Mouse (Mus musculus) embryonic stem cell, embryonic (primary cell): Measurements from ENCODE around the gene Cmah.

Experiments used
- CTCF ChIA-PET, 4 experiments: fragments of 300-600 bp in 2 of 4; fragments of 350-600 bp in 2 of 4; sonication (Branson Sonifier 250); formaldehyde crosslinking; loops; one replicate each; lab custom pipeline; 2022; ENCODE audit warnings: inconsistent platforms in 2 of 4; lab: Charles Lee
- POLR2A ChIA-PET, 4 experiments: fragments of 300-600 bp in 2 of 4; fragments of 350-600 bp in 2 of 4; sonication (Branson Sonifier 250); formaldehyde crosslinking; loops; one replicate each; lab custom pipeline; 2022; ENCODE audit warnings: antibody characterized with exemption in 4 of 4, inconsistent platforms in 1 of 4; lab: Charles Lee

Cmah gene

GRCm38 (mm10) chr13:24511367-24511766 is 184.2 kb downstream of the Cmah start:
- ChIA-PET CTCF (no interaction called here), POLR2A (interaction anchor here in 1 of 4 experiments (0.7 kb wide), 1 partner anchor 9 kb away, joined by 5 read pairs; no protein-coding TSS in a partner anchor)

GRCm38 (mm10) chr13:24511932-24512520 is 184.8 kb downstream of the Cmah start:
- POLR2A ChIA-PET = interaction anchor here in 2 of 4 experiments (0.5 to 1.6 kb wide), 3 partner anchors 11 to 153 kb away, joined by 3 to 4 read pairs (median 3); no protein-coding TSS in a partner anchor
- CTCF ChIA-PET = no interaction called here

DNA sequence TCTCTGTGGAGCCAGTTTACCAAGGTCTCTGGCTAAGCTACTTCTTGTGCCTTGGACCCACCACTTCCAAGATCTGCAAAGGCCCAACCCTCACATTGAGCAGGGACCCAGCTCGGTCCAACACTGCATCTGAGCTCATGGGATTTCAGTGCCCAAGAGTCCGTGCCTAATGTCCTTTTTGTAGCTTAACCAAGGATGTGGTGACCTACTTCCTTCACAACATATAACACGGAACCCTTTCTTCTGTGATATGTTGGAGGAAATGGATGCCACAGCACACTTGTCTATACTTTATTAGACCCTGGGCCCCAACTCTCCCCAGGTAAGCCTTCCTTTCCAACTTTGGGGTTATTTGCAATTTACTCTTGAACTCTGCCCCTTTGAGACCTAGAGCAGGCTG is 186.5 kb downstream of the Cmah start:
- CTCF ChIA-PET = interaction anchor here in 1 of 4 experiments (2.3 kb wide), 1 partner anchor 14 kb away, joined by 6 read pairs; no protein-coding TSS in a partner anchor
- POLR2A ChIA-PET = interaction anchor here in 2 of 4 experiments (1.3 to 1.8 kb wide), 2 partner anchors 10 to 14 kb away, joined by 3 to 6 read pairs; no protein-coding TSS in a partner anchor

DNA sequence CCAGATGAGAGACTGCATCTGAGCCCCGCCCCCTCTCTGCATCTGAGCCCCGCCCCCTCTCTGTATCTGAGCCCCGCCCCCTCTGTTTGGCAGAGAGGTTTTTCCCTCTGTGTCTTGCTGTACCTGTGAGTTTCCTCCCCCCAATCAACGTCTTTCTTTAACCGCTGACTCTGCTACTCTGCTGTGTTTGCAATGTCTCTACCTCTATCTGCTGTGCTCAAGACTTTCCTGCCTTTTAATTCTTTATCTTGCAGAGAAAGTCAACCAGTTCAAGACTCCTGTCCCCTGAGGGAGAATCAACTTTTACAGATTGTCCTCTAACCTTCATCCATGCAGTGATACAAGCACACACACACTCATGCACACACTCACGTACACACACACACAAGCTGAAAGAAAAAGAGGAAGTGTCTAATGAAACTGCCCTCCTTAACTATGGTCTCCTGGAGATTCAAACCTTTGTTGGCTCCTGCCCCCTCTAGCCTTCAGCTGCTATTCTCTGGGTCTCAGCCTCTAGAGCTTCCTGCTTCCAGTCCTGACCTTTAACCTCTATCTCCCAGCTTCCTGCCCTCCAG is 188.0 kb downstream of the Cmah start:
- POLR2A ChIA-PET = interaction anchor here in 1 of 4 experiments (1.1 kb wide), 1 partner anchor 51 kb away, joined by 3 read pairs; no protein-coding TSS in a partner anchor
- CTCF ChIA-PET = interaction anchor here in 1 of 4 experiments (2.3 kb wide), 1 partner anchor 15 kb away, joined by 6 read pairs; no protein-coding TSS in a partner anchor

DNA sequence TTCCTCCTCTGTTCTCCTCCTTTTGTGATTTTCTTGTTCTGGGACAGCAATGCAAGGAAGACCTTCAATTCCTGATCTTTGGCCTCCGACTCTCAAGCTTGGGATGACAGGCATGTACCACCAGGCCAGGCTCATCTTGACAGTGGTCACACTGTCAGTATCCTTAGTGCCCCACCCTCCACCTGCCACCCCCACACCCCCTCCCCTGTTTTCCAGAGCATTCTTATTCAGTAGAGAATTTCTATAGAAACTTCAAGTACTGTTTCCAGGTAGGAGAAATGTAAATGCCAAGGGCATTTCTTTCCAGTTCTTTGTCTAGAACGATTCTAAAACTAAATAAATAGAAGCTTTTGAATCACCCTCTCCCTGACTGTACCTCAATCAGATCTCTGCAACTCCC is 190.6 kb downstream of the Cmah start:
- ChIA-PET CTCF (interaction anchor here (0.6 to 2.2 kb wide), 13 partner anchors 9 to 1213 kb away, joined by 3 to 8 read pairs (median 3); no protein-coding TSS in a partner anchor), POLR2A (interaction anchor here in 2 of 4 experiments (0.6 to 1.8 kb wide), 14 partner anchors 11 to 834 kb away, joined by 3 to 6 read pairs (median 3); partner anchors contain the start of genes Hist1h2ac (in 1 of the 2) and Hist1h2bc (in 1 of the 2))

GRCm38 (mm10) chr13:24518887-24519286 is 191.7 kb downstream of the Cmah start:
- ChIA-PET CTCF (interaction anchor here (0.7 to 2.1 kb wide), 10 partner anchors 9 to 696 kb away, joined by 3 to 15 read pairs (median 4); partner anchors contain the start of gene Aldh5a1 (in 1 of the 4)), POLR2A (no interaction called here)

DNA sequence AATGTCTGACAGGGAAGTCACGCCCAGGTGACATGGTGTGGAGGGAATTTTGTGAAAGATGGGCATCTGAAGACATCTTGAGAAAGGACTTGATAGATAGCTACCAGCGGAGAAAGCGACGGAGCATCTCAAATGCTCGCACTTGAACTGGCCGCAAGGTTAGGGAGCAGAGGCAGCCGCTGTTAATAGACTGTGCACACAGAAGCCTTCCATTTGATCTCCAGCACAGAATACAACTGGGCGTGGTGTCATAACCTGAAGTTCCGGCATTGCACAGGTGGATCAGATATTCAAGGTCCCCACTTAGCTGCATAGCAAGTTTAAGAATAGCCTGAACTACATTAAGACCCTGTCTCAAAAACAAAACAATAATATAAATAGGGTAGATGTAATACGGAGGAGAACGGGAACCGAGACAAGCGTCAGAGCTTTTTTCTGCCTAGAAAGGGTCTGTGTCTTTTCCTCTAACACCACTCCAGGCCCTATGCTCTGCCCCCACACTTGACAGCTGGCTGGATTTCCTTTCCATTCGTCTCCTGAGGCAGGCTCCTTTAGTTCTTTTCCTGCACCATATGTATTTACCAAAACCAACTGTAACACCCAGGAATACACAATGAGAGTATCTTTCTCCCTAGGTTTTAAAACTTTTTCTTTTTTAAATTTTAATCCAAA is 192.9 kb downstream of the Cmah start:
- POLR2A ChIA-PET = interaction anchor here in 1 of 4 experiments (0.6 kb wide), 1 partner anchor 9 kb away, joined by 5 read pairs; no protein-coding TSS in a partner anchor
- CTCF ChIA-PET = interaction anchor here in 3 of 4 experiments (0.5 to 2.1 kb wide), 6 partner anchors 20 to 427 kb away, joined by 3 to 15 read pairs (median 5); no protein-coding TSS in a partner anchor

DNA sequence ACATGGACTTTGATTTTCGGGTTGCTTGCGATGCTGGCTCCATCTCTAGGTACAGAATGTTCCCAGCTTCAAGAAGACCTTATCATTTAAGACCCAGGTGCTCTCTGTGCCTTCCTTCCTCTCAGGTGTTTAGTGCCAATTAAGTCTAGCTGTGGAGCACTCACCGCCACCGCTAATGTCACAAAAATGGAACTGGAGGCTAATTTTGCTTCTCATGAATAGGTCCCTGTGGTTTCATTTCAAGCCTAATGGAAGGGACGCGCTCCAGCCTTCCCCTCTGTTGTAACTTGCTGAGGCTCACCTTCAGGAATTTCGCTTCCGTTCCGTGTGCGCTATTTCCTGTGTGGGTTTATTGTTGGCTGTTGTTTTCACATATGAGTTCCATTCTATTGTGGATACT is 193.6 kb downstream of the Cmah start:
- ChIA-PET CTCF (interaction anchor here in 1 of 4 experiments (0.5 to 2.1 kb wide), 2 partner anchors 166 to 426 kb away, joined by 3 to 15 read pairs; no protein-coding TSS in a partner anchor), POLR2A (no interaction called here)

GRCm38 (mm10) chr13:24521446-24522342 is 194.5 kb downstream of the Cmah start:
- ChIA-PET POLR2A (interaction anchor here in 2 of 4 experiments (0.6 to 0.9 kb wide), 2 partner anchors 20 to 73 kb away, joined by 3 read pairs; no protein-coding TSS in a partner anchor), CTCF (interaction anchor here in 2 of 4 experiments (0.6 to 1.5 kb wide), 3 partner anchors 94 to 571 kb away, joined by 3 to 6 read pairs (median 3); no protein-coding TSS in a partner anchor)

DNA sequence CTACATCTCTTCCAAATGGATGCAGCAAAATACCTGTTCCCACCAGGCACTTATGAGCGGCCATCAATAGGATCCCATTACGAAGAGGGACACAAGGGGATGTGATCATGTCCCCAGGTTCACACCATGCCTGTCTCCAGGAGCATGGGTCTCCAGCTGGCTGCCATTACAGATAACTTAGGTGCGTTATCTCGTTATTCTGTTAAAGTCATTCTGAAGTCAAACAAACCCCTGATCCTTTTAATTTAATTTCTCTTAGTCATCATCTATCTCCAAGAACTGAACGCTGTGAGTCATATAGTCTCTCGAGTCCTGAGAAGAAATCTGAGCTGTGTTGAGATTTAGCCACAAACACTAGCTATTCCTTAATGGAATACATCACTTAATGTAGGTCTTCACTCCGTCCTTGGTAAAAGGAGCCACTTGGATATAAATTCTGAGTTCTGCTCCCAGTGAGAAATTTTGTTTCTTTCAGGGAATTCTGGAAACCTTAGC is 195.2 kb downstream of the Cmah start:
- POLR2A ChIA-PET = interaction anchor here in 3 of 4 experiments (0.6 to 1.6 kb wide), 4 partner anchors 9 to 72 kb away, joined by 3 to 4 read pairs (median 3); no protein-coding TSS in a partner anchor
- CTCF ChIA-PET = interaction anchor here in 2 of 4 experiments (0.6 to 1.5 kb wide), 3 partner anchors 94 to 572 kb away, joined by 3 to 6 read pairs (median 3); no protein-coding TSS in a partner anchor

DNA sequence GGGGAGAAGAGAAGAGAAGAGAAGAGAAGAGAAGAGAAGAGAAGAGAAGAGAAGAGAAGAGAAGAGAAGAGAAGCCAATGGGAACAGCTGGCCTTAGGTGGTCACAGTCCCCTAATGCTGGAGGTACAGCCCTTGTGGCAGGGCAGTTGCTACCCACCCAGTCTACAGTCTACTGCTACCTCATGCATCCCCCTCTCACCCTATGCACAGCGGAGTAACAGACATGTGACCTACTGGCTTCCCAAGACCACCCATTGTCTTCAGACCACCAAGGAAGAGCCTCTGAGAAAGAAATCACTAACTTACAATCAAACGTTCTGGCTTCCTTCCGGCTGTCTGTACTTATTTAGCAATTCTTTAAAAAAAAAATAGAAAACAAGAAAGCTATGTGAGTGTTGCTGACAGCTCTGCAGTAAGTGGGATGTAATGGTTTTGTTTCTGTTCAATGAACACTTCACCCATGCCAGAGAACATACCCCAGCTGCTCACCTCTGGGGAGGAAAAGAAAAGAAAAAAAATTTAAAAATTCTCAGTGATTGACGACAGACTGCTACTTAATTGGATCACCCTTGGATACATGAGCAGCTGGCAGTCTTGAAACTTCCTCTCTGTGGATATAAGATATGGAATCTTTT is 196.5 kb downstream of the Cmah start:
- ChIA-PET POLR2A (interaction anchor here in 3 of 4 experiments (0.6 to 1.6 kb wide), 5 partner anchors 10 to 214 kb away, joined by 3 to 9 read pairs (median 3); no protein-coding TSS in a partner anchor), CTCF (interaction anchor here in 1 of 4 experiments (1.3 to 1.5 kb wide), 2 partner anchors 24 to 164 kb away, joined by 3 to 4 read pairs; no protein-coding TSS in a partner anchor)

DNA sequence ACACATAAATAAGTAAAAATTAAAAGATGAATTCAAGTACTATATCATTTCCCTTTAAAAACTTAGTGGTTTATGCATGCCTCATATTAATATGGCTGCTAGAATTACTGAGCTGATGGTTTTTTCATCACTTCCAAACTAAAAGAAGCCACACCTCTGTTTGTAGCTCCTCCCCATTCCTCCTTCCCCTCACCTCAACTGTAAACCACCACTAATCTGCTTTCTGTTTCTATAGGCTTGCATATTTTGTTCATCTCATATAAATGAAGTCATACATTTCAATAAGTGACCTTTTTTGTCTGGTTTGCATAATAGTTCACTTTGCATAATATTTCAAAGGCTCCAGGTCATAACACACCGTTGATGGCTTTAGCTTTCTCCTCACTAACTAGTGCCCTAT is 197.3 kb downstream of the Cmah start:
- ChIA-PET CTCF (interaction anchor here in 1 of 4 experiments (1.3 kb wide), 1 partner anchor 25 kb away, joined by 4 read pairs; no protein-coding TSS in a partner anchor), POLR2A (no interaction called here)

- ChIA-PET CTCF (interaction anchor here in 2 of 4 experiments (0.7 to 1.3 kb wide), 2 partner anchors 154 to 334 kb away, joined by 3 read pairs; no protein-coding TSS in a partner anchor), POLR2A (no interaction called here)
Observed at GRCm38 (mm10) chr13:24525551-24525950, 198.3 kb downstream of the Cmah start.

GRCm38 (mm10) chr13:24526916-24527315 is 199.7 kb downstream of the Cmah start:
- ChIA-PET POLR2A (interaction anchor here in 1 of 4 experiments (0.7 to 1.9 kb wide), 3 partner anchors 13 to 102 kb away, joined by 3 to 6 read pairs (median 4); no protein-coding TSS in a partner anchor), CTCF (interaction anchor here (0.6 to 1.6 kb wide), 11 partner anchors 8 to 179 kb away, joined by 3 to 10 read pairs (median 4); no protein-coding TSS in a partner anchor)
